In the genomic region with DNA sequence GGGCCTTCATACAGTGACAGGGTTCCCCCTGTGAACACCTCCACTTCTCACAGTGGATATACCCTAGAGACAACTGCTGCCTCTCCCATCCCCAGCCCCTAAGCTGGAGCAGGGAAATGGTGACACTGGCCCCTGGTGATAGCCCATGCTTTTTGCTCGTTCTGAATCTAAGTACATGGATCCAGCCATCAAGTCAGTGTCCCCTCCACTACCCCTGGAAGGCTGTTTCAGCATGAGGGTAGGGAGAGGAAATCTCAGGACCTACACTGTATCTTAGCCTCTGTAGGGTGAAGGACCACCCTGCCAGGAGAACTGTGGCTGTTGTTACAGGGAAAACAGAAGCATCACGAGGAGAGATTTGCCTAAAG, we compare ENCODE assay signal across 20 mouse cellular contexts. TPM values are rescaled to one million over a fixed set of nuclear protein-coding genes. Genes with fewer than 3 reads are reported as not detected.
A peak's percentile ranks its signal among the peaks of the same experiment; 100 is the strongest.
DNase-seq lines count a peak whose midpoint lies in the region; ATAC-seq and TF ChIP-seq lines count a peak whose summit lies in the region.
"Had no signal": no experiment of that assay in that cellular context is flagged by ENCODE, and none has a peak within 500 bp of the region (broad histone marks: within the 10 kb centered on the region; RNA-seq: fewer than 3 reads in every experiment).

No protein-coding gene starts in this region.

- H3K36me3 ChIP-seq in forebrain, embryonic 12.5 days (replicated peaks) = peaks cover 19% of the 10 kb centered on the region
- H3K36me3 ChIP-seq in hindbrain, embryonic 12.5 days = peaks cover 21% of the 10 kb centered on the region
- H3K36me3 ChIP-seq in midbrain, embryonic 12.5 days = peaks cover 20% of the 10 kb centered on the region
- H3K36me3 ChIP-seq in stomach, postnatal 0 days (ENCODE audit: control insufficient read depth, insufficient read depth, low read length) = peaks cover 14% of the 10 kb centered on the region

- H3K4me1 ChIP-seq in forebrain, embryonic 12.5 days = peaks cover 30% of the 10 kb centered on the region
- peaks cover 34% of the 10 kb centered on the region for H3K4me1 ChIP-seq in hindbrain, embryonic 12.5 days
- H3K4me1 ChIP-seq in midbrain, embryonic 12.5 days = peaks cover 28% of the 10 kb centered on the region
- H3K4me1 ChIP-seq in stomach, postnatal 0 days (replicated peaks; ENCODE audit: control insufficient read depth, insufficient read depth) = no peaks in the 10 kb centered on the region; the same call in 1 of the 2 replicates

- H3K4me2 ChIP-seq in forebrain, embryonic 12.5 days = no peak overlapping the region
- H3K4me2 ChIP-seq in hindbrain, embryonic 12.5 days (replicated peaks) = 0 out of 2 replicates have a peak overlapping the region, but pooled peaks have one; percentile 57
- no peak overlapping the region for H3K4me2 ChIP-seq in midbrain, embryonic 12.5 days (replicated peaks)
- no peak overlapping the region for H3K4me2 ChIP-seq in stomach, postnatal 0 days (replicated peaks; ENCODE audit: low read depth)
- H3K4me2 ChIP-seq: heart, embryonic 11.5 days; intestine, embryonic 15.5 days had no signal

- no peak for TF ChIP-seq CTCF in layer of hippocampus, adult 2 months (conservative IDR thresholded peaks at IDR 0.05)
- TF ChIP-seq CTCF in stomach, postnatal 0 days (IDR thresholded peaks at IDR 0.05; ENCODE audit: low read depth) = no peak

- H3K9me3 ChIP-seq in forebrain, embryonic 12.5 days = no peaks in the 10 kb centered on the region
- H3K9me3 ChIP-seq in hindbrain, embryonic 12.5 days (replicated peaks) = no peaks in the 10 kb centered on the region
- H3K9me3 ChIP-seq in midbrain, embryonic 12.5 days = no peaks in the 10 kb centered on the region
- H3K9me3 ChIP-seq in stomach, postnatal 0 days (ENCODE audit: control insufficient read depth, low read length) = no peaks in the 10 kb centered on the region
- H3K9me3 ChIP-seq: intestine, embryonic 15.5 days; megakaryocyte, embryonic 14.5 days had no signal

- no peak for TF ChIP-seq EP300 in stomach, postnatal 0 days (optimal IDR thresholded peaks at IDR 0.05)

- H3K9ac ChIP-seq in forebrain, embryonic 12.5 days = 0 out of 2 replicates have a peak overlapping the region, but pooled peaks have one; percentile 8
- no peak overlapping the region for H3K9ac ChIP-seq in hindbrain, embryonic 12.5 days
- no peak overlapping the region; the same call in 1 of the 2 replicates for H3K9ac ChIP-seq in midbrain, embryonic 12.5 days (replicated peaks)
- H3K9ac ChIP-seq in stomach, postnatal 0 days (ENCODE audit: low read length) = no peak overlapping the region
- H3K9ac ChIP-seq: intestine, embryonic 15.5 days had no signal

- no peak for ATAC-seq in forebrain, embryonic 12.5 days (ENCODE audit: low FRiP score)
- ATAC-seq in hindbrain, embryonic 12.5 days (ENCODE audit: low FRiP score) = no peak
- ATAC-seq in midbrain, embryonic 12.5 days (ENCODE audit: low FRiP score, low read depth) = no peak
- ATAC-seq in stomach, postnatal 0 days (ENCODE audit: low FRiP score, low TSS enrichment) = no peak
- ATAC-seq: activated CD4-positive, CD25-positive, alpha-beta regulatory T cell, adult 4 months; intestine, embryonic 15.5 days; Patski had no signal

- 20% methylated on average over 2 of the region's 2 CpGs for WGBS in forebrain, embryonic 12.5 days
- 60% methylated on average over 2 of the region's 2 CpGs for WGBS in hindbrain, embryonic 12.5 days
- WGBS in midbrain, embryonic 12.5 days = 35% methylated on average over 2 of the region's 2 CpGs
- 63% methylated on average over 2 of the region's 2 CpGs for WGBS in stomach, postnatal 0 days

- DNase-seq in layer of hippocampus, adult 2 months (ENCODE audit: low spot score in 2 of 2) = no peak
- DNase-seq in layer of hippocampus, adult 9-10 months (ENCODE audit: low spot score) = no peak
- no peak for DNase-seq in kidney, postnatal 25 days
- no peak for DNase-seq in stomach, postnatal 0 days (ENCODE audit: low spot score)
- DNase-seq: gastrocnemius, postnatal 25 days; layer of hippocampus, adult 9-11 months; lung, postnatal 10 days; spleen, adult 18-20 months; thymus, postnatal 25 days had no signal

- H3K27me3 ChIP-seq in forebrain, embryonic 12.5 days = peaks cover 16% of the 10 kb centered on the region
- H3K27me3 ChIP-seq in hindbrain, embryonic 12.5 days = peaks cover 19% of the 10 kb centered on the region
- peaks cover 25% of the 10 kb centered on the region for H3K27me3 ChIP-seq in midbrain, embryonic 12.5 days
- H3K27me3 ChIP-seq in stomach, postnatal 0 days (ENCODE audit: control insufficient read depth, insufficient read depth, low read length) = no peaks in the 10 kb centered on the region
- H3K27me3 ChIP-seq: intestine, embryonic 15.5 days; Patski had no signal

- no peak overlapping the region for H3K4me3 ChIP-seq in layer of hippocampus, adult 2 months
- no peak overlapping the region for H3K4me3 ChIP-seq in forebrain, embryonic 12.5 days (replicated peaks)
- no peak overlapping the region for H3K4me3 ChIP-seq in hindbrain, embryonic 12.5 days
- H3K4me3 ChIP-seq in midbrain, embryonic 12.5 days = no peak overlapping the region
- H3K4me3 ChIP-seq in stomach, postnatal 0 days (ENCODE audit: low read depth, low read length) = no peak overlapping the region
- H3K4me3 ChIP-seq: intestine, embryonic 15.5 days; megakaryocyte, embryonic 14.5 days had no signal

- peak overlapping the region; percentile 80; the same call in 1 of the 2 replicates for H3K27ac ChIP-seq in layer of hippocampus, adult 2 months
- peak overlapping the region; percentile 70 for H3K27ac ChIP-seq in forebrain, embryonic 12.5 days
- no peak overlapping the region for H3K27ac ChIP-seq in hindbrain, embryonic 12.5 days
- H3K27ac ChIP-seq in midbrain, embryonic 12.5 days (replicated peaks) = 0 out of 2 replicates have a peak overlapping the region, but pooled peaks have one; percentile 65
- H3K27ac ChIP-seq in stomach, postnatal 0 days (replicated peaks) = no peak overlapping the region
- H3K27ac ChIP-seq: intestine, embryonic 15.5 days; kidney, postnatal 0 days had no signal

RNA-seq across cellular contexts. Expression of a gene that starts 1.6 kb away (rescaled TPM):
- 100 to 1,000 TPM; 144 to 149 TPM for total RNA-seq in layer of hippocampus, adult 2 months (2021)
- polyA plus RNA-seq in forebrain, embryonic 12.5 days (2016; fragmentation: Nextera tagmentation; extraction: Ambion mirVana) = 275 and 276 TPM in 2 replicates
- polyA plus RNA-seq in hindbrain, embryonic 12.5 days (2016; fragmentation: Nextera tagmentation; extraction: Ambion mirVana) = 280 and 284 TPM in 2 replicates
- polyA plus RNA-seq in midbrain, embryonic 12.5 days (2016; fragmentation: Nextera tagmentation; extraction: Ambion mirVana) = 288 and 293 TPM in 2 replicates
- polyA plus RNA-seq in stomach, postnatal 0 days (2015; fragmentation: Nextera tagmentation; extraction: Ambion mirVana) = 59.7 and 62.4 TPM in 2 replicates

RNA-seq across cellular contexts. Expression of a gene that starts 8.6 kb away (rescaled TPM):
- total RNA-seq in layer of hippocampus, adult 2 months (2021) = 1 to 10 TPM; 1.6 to 1.9 TPM
- 0.73 and 0.95 TPM in 2 replicates for polyA plus RNA-seq in forebrain, embryonic 12.5 days (2016; fragmentation: Nextera tagmentation; extraction: Ambion mirVana)
- polyA plus RNA-seq in hindbrain, embryonic 12.5 days (2016; fragmentation: Nextera tagmentation; extraction: Ambion mirVana) = 0.80 and 0.96 TPM in 2 replicates
- 0.46 and 1.1 TPM in 2 replicates for polyA plus RNA-seq in midbrain, embryonic 12.5 days (2016; fragmentation: Nextera tagmentation; extraction: Ambion mirVana)
- polyA plus RNA-seq in stomach, postnatal 0 days (2015; fragmentation: Nextera tagmentation; extraction: Ambion mirVana) = 0.22 TPM in 2 replicates
- polyA plus RNA-seq: activated CD4-positive, CD25-positive, alpha-beta regulatory T cell, adult 4 months had no signal

RNA-seq across cellular contexts. Expression of a gene that starts 14.8 kb away (rescaled TPM):
- total RNA-seq in layer of hippocampus, adult 2 months (2021) = 10 to 100 TPM; 20.5 to 22.7 TPM
- 55.5 and 60.0 TPM in 2 replicates for polyA plus RNA-seq in forebrain, embryonic 12.5 days (2016; fragmentation: Nextera tagmentation; extraction: Ambion mirVana)
- polyA plus RNA-seq in hindbrain, embryonic 12.5 days (2016; fragmentation: Nextera tagmentation; extraction: Ambion mirVana) = 43.2 and 45.8 TPM in 2 replicates
- polyA plus RNA-seq in midbrain, embryonic 12.5 days (2016; fragmentation: Nextera tagmentation; extraction: Ambion mirVana) = 50.1 and 50.2 TPM in 2 replicates
- 25.6 and 25.7 TPM in 2 replicates for polyA plus RNA-seq in stomach, postnatal 0 days (2015; fragmentation: Nextera tagmentation; extraction: Ambion mirVana)

RNA-seq across cellular contexts. Expression of a gene that starts 31.5 kb away (rescaled TPM):
- 1 to 10 TPM; 7.1 to 9.7 TPM for total RNA-seq in layer of hippocampus, adult 2 months (2021)
- 1.5 and 1.9 TPM in 2 replicates for polyA plus RNA-seq in forebrain, embryonic 12.5 days (2016; fragmentation: Nextera tagmentation; extraction: Ambion mirVana)
- polyA plus RNA-seq in hindbrain, embryonic 12.5 days (2016; fragmentation: Nextera tagmentation; extraction: Ambion mirVana) = 2.4 and 3.0 TPM in 2 replicates
- polyA plus RNA-seq in midbrain, embryonic 12.5 days (2016; fragmentation: Nextera tagmentation; extraction: Ambion mirVana) = 1.5 and 2.2 TPM in 2 replicates
- 83.2 and 87.1 TPM in 2 replicates for polyA plus RNA-seq in stomach, postnatal 0 days (2015; fragmentation: Nextera tagmentation; extraction: Ambion mirVana)
- total RNA-seq: gastrocnemius, postnatal 25 days; heart, postnatal 25 days had no signal

RNA-seq across cellular contexts. Expression of a gene that starts 32.4 kb away (rescaled TPM):
- 100 to 1,000 TPM; 302 to 329 TPM for total RNA-seq in layer of hippocampus, adult 2 months (2021)
- 10.2 and 10.8 TPM in 2 replicates for polyA plus RNA-seq in forebrain, embryonic 12.5 days (2016; fragmentation: Nextera tagmentation; extraction: Ambion mirVana)
- 8.4 and 11.9 TPM in 2 replicates for polyA plus RNA-seq in hindbrain, embryonic 12.5 days (2016; fragmentation: Nextera tagmentation; extraction: Ambion mirVana)
- 10.6 and 11.1 TPM in 2 replicates for polyA plus RNA-seq in midbrain, embryonic 12.5 days (2016; fragmentation: Nextera tagmentation; extraction: Ambion mirVana)
- polyA plus RNA-seq in stomach, postnatal 0 days (2015; fragmentation: Nextera tagmentation; extraction: Ambion mirVana) = 0.15 and 0.27 TPM in 2 replicates
- polyA plus RNA-seq: activated CD4-positive, CD25-positive, alpha-beta regulatory T cell, adult 4 months; liver, embryonic 16.5 days had no signal

Comparison
In these comparisons a context has a peak if more than half of its experiments do, and no peak if none do; other contexts are left out.
1. H3K27ac ChIP-seq: peak in layer of hippocampus, adult 2 months (single experiment), forebrain, embryonic 12.5 days (single experiment) and midbrain, embryonic 12.5 days (single experiment); none in hindbrain, embryonic 12.5 days (single experiment) and stomach, postnatal 0 days (single experiment).